Comparison of ENCODE assay signal across 9 mouse cellular contexts in the genomic region with DNA sequence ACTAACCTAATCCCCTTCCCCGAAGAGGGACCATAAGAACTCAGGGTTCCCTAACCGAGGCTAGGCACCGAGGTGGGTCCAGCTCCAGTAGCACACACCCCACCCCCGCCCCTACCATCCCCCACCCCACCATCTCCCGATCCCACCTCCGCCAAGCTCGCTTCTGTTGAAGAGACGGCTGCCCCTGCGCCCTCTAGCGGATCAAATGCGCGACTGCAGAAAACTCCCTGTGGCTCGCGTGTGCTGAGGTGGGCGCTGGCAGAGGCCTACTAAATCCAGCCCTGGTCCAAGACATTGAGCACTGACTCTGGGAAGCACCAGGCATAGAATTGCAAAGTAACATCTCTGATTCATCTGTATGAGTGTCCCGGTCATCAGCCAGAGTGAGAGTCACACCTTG. TPM values are rescaled to one million over a fixed set of nuclear protein-coding genes. Genes with fewer than 3 reads are reported as not detected.
A peak's percentile ranks its signal among the peaks of the same experiment; 100 is the strongest.
DNase-seq lines count a peak whose midpoint lies in the region; ATAC-seq lines count a peak whose summit lies in the region.
"Had no signal": no experiment of that assay in that cellular context is flagged by ENCODE, and none has a peak within 500 bp of the region (broad histone marks: within the 10 kb centered on the region; RNA-seq: fewer than 3 reads in every experiment).

No protein-coding gene starts in this region.

- peak; percentile 55 to 78 for DNase-seq in heart, adult 18-20 months
- DNase-seq in heart, embryonic 10.5 days (ENCODE audit: low spot score): no peak
- peak; percentile 60 to 63 for DNase-seq in adrenal gland, adult 18-20 months (ENCODE audit: low spot score in 2 of 2)
- DNase-seq in embryo, embryonic 11 days: peak; percentile 87
- DNase-seq in left cerebral cortex, postnatal 25 days (ENCODE audit: low spot score in 2 of 2): peak; percentile 78 to 80
- peak; percentile 78 for DNase-seq in splenic B cell, adult 2 months (ENCODE audit: low read depth, low spot score)

- peak overlapping the region; percentile 25 for H3K4me2 ChIP-seq in heart, embryonic 14.5 days (ENCODE audit: low read length)
- peak overlapping the region; percentile 83 for H3K4me2 ChIP-seq in midbrain, embryonic 15.5 days
- H3K4me2 ChIP-seq: limb, embryonic 15.5 days had no signal

- H3K9ac ChIP-seq in heart, embryonic 14.5 days (ENCODE audit: low read length): no peak overlapping the region
- no peak overlapping the region; the same call in 1 of the 2 replicates for H3K9ac ChIP-seq in midbrain, embryonic 15.5 days
- H3K9ac ChIP-seq: limb, embryonic 15.5 days had no signal

- no peak overlapping the region for H3K27ac ChIP-seq in heart, embryonic 10.5 days
- H3K27ac ChIP-seq in heart, embryonic 14.5 days (replicated peaks in 1 of 2; ENCODE audit: control insufficient read depth in 1 of 2, insufficient read depth in 1 of 2, low read depth in 2 of 2, low read length in 2 of 2): no peak overlapping the region
- H3K27ac ChIP-seq in midbrain, embryonic 15.5 days: no peak overlapping the region
- H3K27ac ChIP-seq: limb, embryonic 15.5 days had no signal

- 2% methylated on average over 16 of the region's 16 CpGs for WGBS in heart, embryonic 10.5 days
- 2% methylated on average over 16 of the region's 16 CpGs for WGBS in heart, embryonic 14.5 days
- 2% methylated on average over 16 of the region's 16 CpGs for WGBS in midbrain, embryonic 15.5 days

- ATAC-seq in heart, embryonic 14.5 days (ENCODE audit: insufficient number of reproducible peaks, insufficient read depth, low FRiP score, low read depth): no peak
- ATAC-seq in midbrain, embryonic 15.5 days (replicated peaks): no peak

- H3K9me3 ChIP-seq in heart, embryonic 10.5 days: no peaks in the 10 kb centered on the region
- H3K9me3 ChIP-seq in heart, embryonic 14.5 days (ENCODE audit: control insufficient read depth, low read length): no peaks in the 10 kb centered on the region
- no peaks in the 10 kb centered on the region for H3K9me3 ChIP-seq in midbrain, embryonic 15.5 days
- H3K9me3 ChIP-seq: limb, embryonic 15.5 days had no signal

- H3K4me1 ChIP-seq in heart, embryonic 10.5 days: peaks cover 29% of the 10 kb centered on the region
- peaks cover 6 to 23% of the 10 kb centered on the region in 2 experiments for H3K4me1 ChIP-seq in heart, embryonic 14.5 days (ENCODE audit: control insufficient read depth in 2 of 2, insufficient read depth in 2 of 2, low read length in 2 of 2)
- H3K4me1 ChIP-seq in midbrain, embryonic 15.5 days: peaks cover 40% of the 10 kb centered on the region

- no peak overlapping the region for H3K4me3 ChIP-seq in heart, embryonic 10.5 days
- H3K4me3 ChIP-seq in heart, embryonic 14.5 days (ENCODE audit: control insufficient read depth in 1 of 2, insufficient read depth in 1 of 2, low read depth in 1 of 2, low read length in 2 of 2): no peak overlapping the region
- 0 out of 2 replicates have a peak overlapping the region, but pooled peaks have one; percentile 17 for H3K4me3 ChIP-seq in midbrain, embryonic 15.5 days
- H3K4me3 ChIP-seq: limb, embryonic 15.5 days had no signal

- intact Hi-C loops in left cerebral cortex, postnatal 25 days (cut with DNase I): loop anchor here (1.0 kb wide), 1 partner anchor 97 kb away; no protein-coding TSS in a partner anchor

- H3K27me3 ChIP-seq in heart, embryonic 10.5 days (ENCODE audit: insufficient read depth, poor library complexity, severe bottlenecking): peaks cover 88% of the 10 kb centered on the region
- H3K27me3 ChIP-seq in heart, embryonic 14.5 days (ENCODE audit: control insufficient read depth, insufficient read depth, low read length): peaks cover 60% of the 10 kb centered on the region
- H3K27me3 ChIP-seq in midbrain, embryonic 15.5 days (replicated peaks): peaks cover 6% of the 10 kb centered on the region
- no peaks in the 10 kb centered on the region for H3K27me3 ChIP-seq in splenic B cell, adult 2 months (ENCODE audit: control insufficient read depth, insufficient read depth, low read length, poor library complexity, severe bottlenecking)

- no peaks in the 10 kb centered on the region for H3K36me3 ChIP-seq in heart, embryonic 10.5 days
- no peaks in the 10 kb centered on the region for H3K36me3 ChIP-seq in heart, embryonic 14.5 days (ENCODE audit: control insufficient read depth, insufficient read depth, low read length)
- H3K36me3 ChIP-seq in midbrain, embryonic 15.5 days (replicated peaks): no peaks in the 10 kb centered on the region
- H3K36me3 ChIP-seq in splenic B cell, adult 2 months (ENCODE audit: control insufficient read depth, insufficient read depth, low read length, poor library complexity, severe bottlenecking): no peaks in the 10 kb centered on the region
- H3K36me3 ChIP-seq: limb, embryonic 15.5 days had no signal

RNA-seq across cellular contexts. Expression of gene Elfn2, which starts 1.5 kb away (rescaled TPM):
- 1 to 10 TPM; 1.6 to 2.2 TPM for total RNA-seq in heart, adult 18-20 months (2021)
- polyA plus RNA-seq in heart, embryonic 10.5 days (2016; fragmentation: Nextera tagmentation; extraction: Ambion mirVana): 0.02 TPM in 1 of 2 replicates, not detected in the other
- total RNA-seq in adrenal gland, adult 18-20 months (2021): 1 to 10 TPM; 1.8 to 3.4 TPM
- not detected in 2 replicates for polyA plus RNA-seq in heart, embryonic 14.5 days (2014; fragmentation: Nextera tagmentation; extraction: Ambion mirVana)
- 100 to 1,000 TPM; 137 to 153 TPM for total RNA-seq in left cerebral cortex, postnatal 25 days (2021)
- polyA plus RNA-seq in midbrain, embryonic 15.5 days (2015; fragmentation: Nextera tagmentation; extraction: Ambion mirVana): 10.1 and 11.1 TPM in 2 replicates

RNA-seq across cellular contexts. Expression of gene Mfng, which starts 53.2 kb away (rescaled TPM):
- 10 to 100 TPM; 10.8 to 11.0 TPM for total RNA-seq in heart, adult 18-20 months (2021)
- polyA plus RNA-seq in heart, embryonic 10.5 days (2016; fragmentation: Nextera tagmentation; extraction: Ambion mirVana): 5.5 and 10.3 TPM in 2 replicates
- 10 to 100 TPM; 11.8 to 21.4 TPM for total RNA-seq in adrenal gland, adult 18-20 months (2021)
- 8.2 and 8.3 TPM in 2 replicates for polyA plus RNA-seq in heart, embryonic 14.5 days (2014; fragmentation: Nextera tagmentation; extraction: Ambion mirVana)
- 1 to 10 TPM; 6.0 to 6.1 TPM for total RNA-seq in left cerebral cortex, postnatal 25 days (2021)
- polyA plus RNA-seq in midbrain, embryonic 15.5 days (2015; fragmentation: Nextera tagmentation; extraction: Ambion mirVana): 27.1 and 30.1 TPM in 2 replicates

Comparison
In these comparisons a context has a peak if more than half of its experiments do, and no peak if none do; other contexts are left out.
1. RNA of gene Elfn2, which starts 1.5 kb away (total RNA-seq): 137 to 153 TPM in left cerebral cortex, postnatal 25 days; 1.8 to 3.4 TPM in adrenal gland, adult 18-20 months and 1.6 to 2.2 TPM in heart, adult 18-20 months; every median in the first group is over 10 times any median in the second.